Mouse (Mus musculus): ENCODE data around the gene Col12a1.
"Not testable (repeated sequence)": the region's sequence is repeated elsewhere in the genome, so short reads cannot be mapped to it uniquely, and the experiment has no call there.

Col12a1 gene

GRCm38 (mm10) chr9:79714471-79715045 is 4.1 kb downstream of the Col12a1 start:
- intact Hi-C loops (cut with DNase I): loop anchor here (5.0 kb wide), 1 partner anchor 927 kb away; no protein-coding TSS in a partner anchor

GRCm38 (mm10) chr9:79689771-79690535 is 28.7 kb downstream of the Col12a1 start:
- intact Hi-C loops (cut with DNase I): no loop called here

GRCm38 (mm10) chr9:79689342-79689741 is 29.3 kb downstream of the Col12a1 start:
- intact Hi-C loops (cut with DNase I): no loop called here

- intact Hi-C loops (cut with DNase I): no loop called here
Observed at GRCm38 (mm10) chr9:79687227-79687626, 31.4 kb downstream of the Col12a1 start.

GRCm38 (mm10) chr9:79686049-79686448 is 32.6 kb downstream of the Col12a1 start:
- intact Hi-C loops (cut with DNase I): no loop called here

- intact Hi-C loops (cut with DNase I): no loop called here
Observed at GRCm38 (mm10) chr9:79680453-79681240, 38.0 kb downstream of the Col12a1 start.

GRCm38 (mm10) chr9:79668806-79669205 is 49.8 kb downstream of the Col12a1 start:
- intact Hi-C loops (cut with DNase I): not testable (repeated sequence)

- intact Hi-C loops (cut with DNase I): no loop called here
Observed at GRCm38 (mm10) chr9:79653327-79654150, 65.1 kb downstream of the Col12a1 start.

- intact Hi-C loops (cut with DNase I): no loop called here
Observed at GRCm38 (mm10) chr9:79648587-79648986, 70.0 kb downstream of the Col12a1 start.

GRCm38 (mm10) chr9:79645757-79646156 is 72.9 kb downstream of the Col12a1 start:
- intact Hi-C loops (cut with DNase I): no loop called here

- intact Hi-C loops (cut with DNase I): no loop called here
Observed at GRCm38 (mm10) chr9:79639430-79640090, 79.1 kb downstream of the Col12a1 start.

GRCm38 (mm10) chr9:79637879-79638278 is 80.8 kb downstream of the Col12a1 start:
- intact Hi-C loops (cut with DNase I): no loop called here

- intact Hi-C loops (cut with DNase I): no loop called here
Observed at GRCm38 (mm10) chr9:79634076-79634475, 84.6 kb downstream of the Col12a1 start.

GRCm38 (mm10) chr9:79631186-79631585 is 87.4 kb downstream of the Col12a1 start:
- intact Hi-C loops (cut with DNase I): no loop called here

- intact Hi-C loops (cut with DNase I): no loop called here
Observed at GRCm38 (mm10) chr9:79618839-79619597, 99.6 kb downstream of the Col12a1 start.

GRCm38 (mm10) chr9:79617336-79617735 is 101.3 kb downstream of the Col12a1 start:
- intact Hi-C loops (cut with DNase I): no loop called here

GRCm38 (mm10) chr9:79616040-79616439 is 102.6 kb downstream of the Col12a1 start:
- intact Hi-C loops (cut with DNase I): no loop called here

- intact Hi-C loops (cut with DNase I): no loop called here
Observed at GRCm38 (mm10) chr9:79610286-79610685, 108.3 kb downstream of the Col12a1 start.

- intact Hi-C loops (cut with DNase I): no loop called here
Observed at GRCm38 (mm10) chr9:79609661-79610060, 109.0 kb downstream of the Col12a1 start.

GRCm38 (mm10) chr9:79608795-79609194 is 109.8 kb downstream of the Col12a1 start:
- intact Hi-C loops (cut with DNase I): no loop called here

Data from adrenal gland (tissue).